Mouse (Mus musculus) kidney, adult 2 months (tissue): ENCODE measurements at regions not wholly inside any gene's neighbourhood (a gene's known extent, or its start where the extent isn't known, plus 50 kb on each side); places are given as distances from the start of the nearest gene placed in this dataset.

ENCODE experiments used
- CTCF ChIP-seq: fragments of 200-500 bp; conservative IDR thresholded peaks from 2 replicates; pipeline ENCODE4 v1.5.1; 2011; ENCODE audit warnings: low read depth, mild to moderate bottlenecking, control low read depth, low read length, moderate library complexity, mixed read lengths; ENCODE audit not compliant: insufficient read depth, insufficient read length
- POLR2A ChIP-seq: fragments of 200-500 bp; IDR thresholded peaks from one replicate; pipeline ENCODE4 v1.6.1; 2011; ENCODE audit warnings: low read depth, low read length, control low read depth

DNA sequence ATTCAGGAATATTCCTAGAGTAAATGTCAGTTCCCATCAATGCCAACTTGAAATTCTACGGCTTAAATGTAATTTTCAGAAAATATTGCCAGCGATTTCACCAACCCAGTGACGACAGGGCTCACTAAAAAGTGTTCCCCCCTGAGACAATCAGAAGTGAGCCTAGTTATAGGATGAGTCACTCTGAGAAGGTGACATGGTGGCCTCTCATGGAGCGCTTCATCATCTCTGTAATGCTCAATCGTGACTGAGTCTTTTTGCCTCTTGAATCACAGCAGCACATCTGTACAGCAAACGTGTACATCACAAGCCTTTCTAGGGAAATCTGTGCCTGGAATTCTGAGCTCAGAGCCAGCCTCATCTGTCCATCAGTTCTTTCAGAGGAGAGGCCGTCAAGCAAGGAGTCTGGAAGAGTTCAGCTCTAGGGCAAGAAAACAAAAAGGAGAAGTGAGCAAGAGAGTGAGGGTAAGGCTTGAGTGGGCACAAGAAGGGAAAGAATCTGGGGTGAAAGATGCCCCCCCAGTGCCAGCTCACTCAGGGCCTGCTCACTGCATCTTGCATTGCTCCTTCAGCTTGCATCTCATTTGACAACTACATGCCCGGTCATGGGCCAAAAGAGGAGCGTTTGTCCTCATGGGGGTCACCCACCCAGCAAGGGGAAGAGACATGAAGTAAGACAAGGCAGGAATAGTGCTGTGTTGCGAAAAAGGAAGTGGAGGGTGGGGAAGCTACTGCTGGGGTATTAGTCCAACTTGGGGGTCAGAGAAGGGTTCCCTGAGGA lies 119.7 kb downstream of the Gm826 start:
- TF ChIP-seq POLR2A (no peak), CTCF (no peak)
